13 mouse cellular contexts compared by ENCODE assay signal in genomic region chr19:47303128-47303527, GRCm38 (mm10).
DNase-seq lines count a peak whose midpoint lies in the region; ATAC-seq lines count a peak whose summit lies in the region.
"Had no signal": no experiment of that assay in that cellular context is flagged by ENCODE, and none has a peak within 500 bp of the region (broad histone marks: within the 10 kb centered on the region; RNA-seq: fewer than 3 reads in every experiment).

No protein-coding gene starts in this region.

- H3K4me2 ChIP-seq in midbrain, embryonic 12.5 days (replicated peaks) = no peak overlapping the region
- no peak overlapping the region for H3K4me2 ChIP-seq in midbrain, embryonic 16.5 days (ENCODE audit: low read length)
- H3K4me2 ChIP-seq: forebrain, embryonic 12.5 days; liver, embryonic 13.5 days had no signal

- H3K9me3 ChIP-seq in midbrain, embryonic 12.5 days = no peaks in the 10 kb centered on the region
- H3K9me3 ChIP-seq in midbrain, embryonic 16.5 days (replicated peaks; ENCODE audit: control insufficient read depth, low read length, poor library complexity, severe bottlenecking) = no peaks in the 10 kb centered on the region
- H3K9me3 ChIP-seq in limb, embryonic 10.5 days (replicated peaks) = no peaks in the 10 kb centered on the region
- H3K9me3 ChIP-seq: forebrain, embryonic 12.5 days; liver, embryonic 13.5 days had no signal

- no peaks in the 10 kb centered on the region for H3K36me3 ChIP-seq in midbrain, embryonic 12.5 days
- no peaks in the 10 kb centered on the region for H3K36me3 ChIP-seq in midbrain, embryonic 16.5 days (ENCODE audit: control insufficient read depth, insufficient read depth, low read length)
- H3K36me3 ChIP-seq in limb, embryonic 10.5 days = peaks cover 88% of the 10 kb centered on the region
- H3K36me3 ChIP-seq: forebrain, embryonic 12.5 days; liver, embryonic 13.5 days had no signal

- no peak overlapping the region for H3K4me3 ChIP-seq in midbrain, embryonic 12.5 days
- H3K4me3 ChIP-seq in midbrain, embryonic 16.5 days (ENCODE audit: low read depth, low read length) = no peak overlapping the region
- no peak overlapping the region for H3K4me3 ChIP-seq in limb, embryonic 10.5 days
- H3K4me3 ChIP-seq: forebrain, embryonic 12.5 days; liver, embryonic 13.5 days had no signal

- 85% methylated on average over 10 of the region's 10 CpGs for WGBS in midbrain, embryonic 12.5 days
- 83% methylated on average over 10 of the region's 10 CpGs for WGBS in midbrain, embryonic 16.5 days
- 93% methylated on average over 10 of the region's 10 CpGs for WGBS in limb, embryonic 10.5 days

- peaks cover 5% of the 10 kb centered on the region; the same call in 1 of the 2 replicates for H3K27me3 ChIP-seq in midbrain, embryonic 12.5 days
- no peaks in the 10 kb centered on the region for H3K27me3 ChIP-seq in midbrain, embryonic 16.5 days (ENCODE audit: control insufficient read depth, insufficient read depth, low read depth, low read length)
- H3K27me3 ChIP-seq in limb, embryonic 10.5 days (ENCODE audit: low read depth, poor library complexity, severe bottlenecking) = no peaks in the 10 kb centered on the region
- H3K27me3 ChIP-seq: forebrain, embryonic 12.5 days; liver, embryonic 13.5 days had no signal

- 0 out of 2 replicates have a peak overlapping the region, but pooled peaks have one; percentile 87 for H3K27ac ChIP-seq in midbrain, embryonic 12.5 days (replicated peaks)
- H3K27ac ChIP-seq in midbrain, embryonic 16.5 days (ENCODE audit: low read length) = no peak overlapping the region
- H3K27ac ChIP-seq in limb, embryonic 10.5 days = peak overlapping the region; percentile 89
- H3K27ac ChIP-seq: liver, embryonic 13.5 days had no signal

- peak; percentile 43 for DNase-seq in heart, postnatal 4 days
- no peak for DNase-seq in heart, adult 8-10 months (ENCODE audit: low spot score)
- DNase-seq in limb, embryonic 10.5 days (ENCODE audit: low spot score) = no peak
- peak; percentile 76 to 77 for DNase-seq in lung, postnatal 4 days
- DNase-seq in cerebellum, postnatal 4 days (ENCODE audit: low spot score in 2 of 2) = no peak
- no peak for DNase-seq in left cerebral cortex, adult 9 months (ENCODE audit: low spot score in 2 of 2)
- DNase-seq: gastrocnemius, postnatal 25 days; liver, embryonic 13.5 days; thymus, adult 18-20 months had no signal

- no peak overlapping the region for H3K9ac ChIP-seq in midbrain, embryonic 12.5 days (replicated peaks)
- H3K9ac ChIP-seq in midbrain, embryonic 16.5 days (ENCODE audit: low read depth, low read length) = no peak overlapping the region
- H3K9ac ChIP-seq: forebrain, embryonic 12.5 days; liver, embryonic 13.5 days had no signal

- no peak for ATAC-seq in midbrain, embryonic 12.5 days (ENCODE audit: low FRiP score, low read depth)
- no peak for ATAC-seq in midbrain, embryonic 16.5 days
- ATAC-seq: CD4-positive, CD25-positive, alpha-beta regulatory T cell, adult 4 months had no signal

- peaks cover 23% of the 10 kb centered on the region for H3K4me1 ChIP-seq in midbrain, embryonic 12.5 days
- H3K4me1 ChIP-seq in midbrain, embryonic 16.5 days (ENCODE audit: control insufficient read depth, insufficient read depth, low read length) = peaks cover 16% of the 10 kb centered on the region
- peaks cover 49% of the 10 kb centered on the region for H3K4me1 ChIP-seq in limb, embryonic 10.5 days

Comparison
In these comparisons a context has a peak if more than half of its experiments do, and no peak if none do; other contexts are left out.
1. DNase-seq: peak in heart, postnatal 4 days (single experiment) and lung, postnatal 4 days (2 of 2); none in heart, adult 8-10 months (single experiment), limb, embryonic 10.5 days (single experiment), cerebellum, postnatal 4 days (0 of 2) and left cerebral cortex, adult 9 months (0 of 2).